Mouse (Mus musculus) A20 (cell line): ENCODE data around the gene Defa33.
"Not testable (repeated sequence)": the region's sequence is repeated elsewhere in the genome, so short reads cannot be mapped to it uniquely, and the experiment has no call there.

Source experiments
- DNase-seq: peaks from one replicate; pipeline ENCODE4 v3.0.0-alpha.2; 2011; ENCODE audit warnings: low read depth, low spot score

The Defa33 gene

DNA sequence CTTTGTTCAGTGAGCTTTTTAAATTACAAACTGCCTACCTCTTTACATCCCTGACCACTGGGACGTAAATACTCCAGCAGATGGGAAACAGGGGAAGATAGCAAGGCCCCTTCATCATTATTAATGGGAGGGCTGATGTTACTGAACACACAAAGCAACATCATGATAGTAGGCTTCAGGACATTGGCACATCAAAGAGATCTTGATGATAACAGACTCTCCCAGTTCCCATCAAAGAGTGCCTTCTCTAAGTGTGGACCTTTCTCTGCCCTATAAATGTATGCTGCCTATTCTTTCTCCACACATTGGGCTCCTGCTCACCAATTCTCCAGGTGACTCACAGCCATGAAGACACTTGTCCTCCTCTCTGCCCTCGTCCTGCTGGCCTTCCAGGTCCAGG, at the start of gene Defa33:
Defa33 (plus strand) TSS at position 301 of the 400 bp plus-strand sequence.
- DNase-seq, result not testable (repeated sequence)

DNA sequence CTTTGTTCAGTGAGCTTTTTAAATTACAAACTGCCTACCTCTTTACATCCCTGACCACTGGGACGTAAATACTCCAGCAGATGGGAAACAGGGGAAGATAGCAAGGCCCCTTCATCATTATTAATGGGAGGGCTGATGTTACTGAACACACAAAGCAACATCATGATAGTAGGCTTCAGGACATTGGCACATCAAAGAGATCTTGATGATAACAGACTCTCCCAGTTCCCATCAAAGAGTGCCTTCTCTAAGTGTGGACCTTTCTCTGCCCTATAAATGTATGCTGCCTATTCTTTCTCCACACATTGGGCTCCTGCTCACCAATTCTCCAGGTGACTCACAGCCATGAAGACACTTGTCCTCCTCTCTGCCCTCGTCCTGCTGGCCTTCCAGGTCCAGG, 13.4 kb upstream of the Defa33 start, which contains the start of gene Defa2:
Defa2 (plus strand) TSS at position 301 of the 400 bp plus-strand sequence.
- DNase-seq, result not testable (repeated sequence)

DNA sequence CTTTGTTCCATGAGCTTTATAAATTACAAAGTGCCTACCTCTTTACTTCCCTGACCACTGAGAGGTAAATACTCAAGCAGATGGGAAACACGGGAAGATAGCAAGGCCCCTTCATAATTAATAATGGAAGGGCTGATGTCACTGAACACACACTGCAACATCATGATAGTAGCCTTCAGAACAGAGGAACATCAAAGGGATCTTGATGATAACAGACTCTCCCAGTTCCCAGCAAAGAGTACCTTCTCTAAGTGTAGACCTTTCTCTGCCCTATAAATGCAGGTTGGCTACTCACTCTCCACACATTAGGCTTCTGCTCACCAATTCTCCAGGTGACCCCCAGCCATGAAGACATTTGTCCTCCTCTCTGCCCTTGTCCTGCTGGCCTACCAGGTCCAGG, 35.5 kb downstream of the Defa33 start, which contains the start of gene Defa36:
Defa36 (plus strand) TSS at position 301 of the 400 bp plus-strand sequence.
- not testable (repeated sequence) for DNase-seq
